Mouse (Mus musculus): ENCODE results near the gene Hoxa4. TPM values are rescaled to one million over a fixed set of nuclear protein-coding genes. Genes with fewer than 3 reads are reported as not detected.

Hoxa4 gene
- polyA plus RNA-seq, 1 experiment from 2014 or later = 1.4 TPM

GRCm38 (mm10) chr6:52217895-52218642 lies 26.5 kb upstream of the Hoxa4 start:
- DNase-seq (ENCODE audit: low spot score) = peak; percentile 71
- Histone ChIP-seq H3K27me3 (ENCODE audit: insufficient read depth, poor library complexity, severe bottlenecking) (peaks cover 100% of the 10 kb centered on the region), H3K4me1 (peaks cover 27% of the 10 kb centered on the region), H3K27ac (no peak overlapping the region), H3K9me3 (no peaks in the 10 kb centered on the region), H3K36me3 (no peaks in the 10 kb centered on the region), H3K4me3 (peak overlapping the region; percentile 42)
- WGBS = 3% methylated on average over 23 of the region's 23 CpGs

DNA sequence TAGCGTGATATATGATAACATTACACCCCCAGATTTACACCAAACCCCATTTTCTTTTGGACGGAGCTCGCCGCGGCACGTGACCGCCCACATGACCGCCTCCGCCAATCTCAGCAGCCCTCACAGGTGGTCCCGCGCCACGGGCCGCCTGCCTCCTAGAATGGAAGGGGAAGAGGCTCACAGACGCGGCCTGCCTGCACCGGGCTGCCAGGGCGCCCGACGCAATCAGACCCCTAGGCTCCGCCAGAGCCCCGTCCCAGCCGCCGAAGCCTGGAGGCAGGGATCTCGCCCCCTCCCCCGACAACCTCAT lies 25.9 kb upstream of the Hoxa4 start:
- Histone ChIP-seq H3K27me3 (ENCODE audit: insufficient read depth, poor library complexity, severe bottlenecking) (peaks cover 100% of the 10 kb centered on the region), H3K4me3 (peak overlapping the region; percentile 42), H3K4me1 (peaks cover 32% of the 10 kb centered on the region), H3K9me3 (no peaks in the 10 kb centered on the region), H3K27ac (no peak overlapping the region), H3K36me3 (no peaks in the 10 kb centered on the region)
- DNase-seq (ENCODE audit: low spot score) = no peak
- 1% methylated on average over 24 of the region's 25 CpGs for WGBS

GRCm38 (mm10) chr6:52216691-52217458 lies 25.3 kb upstream of the Hoxa4 start:
- Histone ChIP-seq H3K4me3 (peak overlapping the region; percentile 42), H3K9me3 (no peaks in the 10 kb centered on the region), H3K27me3 (ENCODE audit: insufficient read depth, poor library complexity, severe bottlenecking) (peaks cover 100% of the 10 kb centered on the region), H3K4me1 (peaks cover 31% of the 10 kb centered on the region), H3K27ac (no peak overlapping the region), H3K36me3 (no peaks in the 10 kb centered on the region)
- DNase-seq (ENCODE audit: low spot score) = peak; percentile 76
- 3% methylated on average over 60 of the region's 60 CpGs for WGBS

DNA sequence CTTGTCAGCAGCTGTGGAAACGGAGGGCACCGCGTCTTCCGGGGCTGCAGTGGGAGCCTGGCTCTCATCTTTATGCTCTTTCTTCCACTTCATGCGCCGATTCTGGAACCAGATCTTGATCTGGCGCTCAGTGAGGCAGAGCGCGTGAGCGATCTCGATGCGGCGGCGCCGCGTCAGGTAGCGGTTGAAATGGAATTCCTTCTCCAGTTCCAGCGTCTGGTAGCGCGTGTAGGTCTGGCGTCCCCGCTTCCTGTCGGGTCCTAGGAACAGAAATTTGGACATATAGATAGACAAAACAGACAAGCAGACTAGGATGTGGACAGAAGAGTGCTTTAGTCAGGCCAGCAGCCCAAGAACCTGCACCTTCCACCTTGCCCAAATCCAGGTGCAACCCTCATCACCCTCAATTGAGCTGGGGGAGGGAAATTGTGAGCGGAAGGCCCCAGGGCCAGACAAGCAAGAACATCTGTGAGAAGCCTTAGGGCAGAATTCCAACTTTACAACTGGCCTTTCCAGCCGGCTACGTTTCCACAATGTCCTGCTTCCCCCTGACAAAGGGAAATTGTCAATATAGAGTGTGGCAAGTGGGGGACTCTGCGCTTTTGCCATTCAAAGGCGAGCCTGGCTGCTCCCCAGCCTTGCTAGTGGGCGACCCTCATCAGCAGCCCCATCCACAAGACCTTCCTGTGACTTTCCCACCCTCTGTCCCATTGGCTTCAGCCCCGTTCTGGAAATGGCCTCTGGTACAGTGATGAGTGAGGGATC lies 24.4 kb upstream of the Hoxa4 start:
- Histone ChIP-seq H3K4me3 (no peak overlapping the region; the same call in 1 of the 2 replicates), H3K27ac (no peak overlapping the region), H3K9me3 (no peaks in the 10 kb centered on the region), H3K36me3 (no peaks in the 10 kb centered on the region), H3K4me1 (peaks cover 31% of the 10 kb centered on the region), H3K27me3 (ENCODE audit: insufficient read depth, poor library complexity, severe bottlenecking) (peaks cover 100% of the 10 kb centered on the region)
- peak; percentile 74 for DNase-seq (ENCODE audit: low spot score)
- WGBS = 2% methylated on average over 30 of the region's 30 CpGs

GRCm38 (mm10) chr6:52215070-52215469 lies 23.5 kb upstream of the Hoxa4 start:
- H3K4me1 ChIP-seq = peaks cover 31% of the 10 kb centered on the region
- DNase-seq (ENCODE audit: low spot score) = peak; percentile 72
- no peaks in the 10 kb centered on the region for H3K36me3 ChIP-seq
- peaks cover 100% of the 10 kb centered on the region for H3K27me3 ChIP-seq (ENCODE audit: insufficient read depth, poor library complexity, severe bottlenecking)
- WGBS = 12% methylated on average over 3 of the region's 3 CpGs
- no peak overlapping the region for H3K27ac ChIP-seq
- no peaks in the 10 kb centered on the region for H3K9me3 ChIP-seq
- no peak overlapping the region for H3K4me3 ChIP-seq

DNA sequence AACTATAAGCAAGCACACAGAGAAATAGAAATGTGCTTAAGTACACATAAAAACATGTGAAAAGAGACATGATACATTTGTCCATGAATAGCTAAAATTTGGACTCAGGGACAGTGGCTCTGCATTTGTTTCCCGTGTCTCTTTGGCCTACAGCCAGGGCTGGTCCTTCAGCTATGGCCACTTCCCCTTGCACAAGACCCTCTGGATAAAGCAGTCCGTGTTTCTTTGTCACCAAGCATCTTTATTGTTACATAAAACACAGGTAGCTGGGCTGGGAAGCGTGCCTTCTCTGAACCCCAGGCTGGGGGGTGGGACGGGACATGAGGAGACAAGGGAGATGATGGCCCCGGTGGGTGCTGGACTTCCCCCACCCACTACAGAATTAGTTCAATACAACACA lies 22.7 kb upstream of the Hoxa4 start:
- Histone ChIP-seq H3K27ac (no peak overlapping the region), H3K36me3 (no peaks in the 10 kb centered on the region), H3K4me3 (no peak overlapping the region), H3K9me3 (no peaks in the 10 kb centered on the region), H3K27me3 (ENCODE audit: insufficient read depth, poor library complexity, severe bottlenecking) (peaks cover 100% of the 10 kb centered on the region), H3K4me1 (peaks cover 31% of the 10 kb centered on the region)
- DNase-seq (ENCODE audit: low spot score) = no peak
- 13% methylated on average over 5 of the region's 5 CpGs for WGBS

DNA sequence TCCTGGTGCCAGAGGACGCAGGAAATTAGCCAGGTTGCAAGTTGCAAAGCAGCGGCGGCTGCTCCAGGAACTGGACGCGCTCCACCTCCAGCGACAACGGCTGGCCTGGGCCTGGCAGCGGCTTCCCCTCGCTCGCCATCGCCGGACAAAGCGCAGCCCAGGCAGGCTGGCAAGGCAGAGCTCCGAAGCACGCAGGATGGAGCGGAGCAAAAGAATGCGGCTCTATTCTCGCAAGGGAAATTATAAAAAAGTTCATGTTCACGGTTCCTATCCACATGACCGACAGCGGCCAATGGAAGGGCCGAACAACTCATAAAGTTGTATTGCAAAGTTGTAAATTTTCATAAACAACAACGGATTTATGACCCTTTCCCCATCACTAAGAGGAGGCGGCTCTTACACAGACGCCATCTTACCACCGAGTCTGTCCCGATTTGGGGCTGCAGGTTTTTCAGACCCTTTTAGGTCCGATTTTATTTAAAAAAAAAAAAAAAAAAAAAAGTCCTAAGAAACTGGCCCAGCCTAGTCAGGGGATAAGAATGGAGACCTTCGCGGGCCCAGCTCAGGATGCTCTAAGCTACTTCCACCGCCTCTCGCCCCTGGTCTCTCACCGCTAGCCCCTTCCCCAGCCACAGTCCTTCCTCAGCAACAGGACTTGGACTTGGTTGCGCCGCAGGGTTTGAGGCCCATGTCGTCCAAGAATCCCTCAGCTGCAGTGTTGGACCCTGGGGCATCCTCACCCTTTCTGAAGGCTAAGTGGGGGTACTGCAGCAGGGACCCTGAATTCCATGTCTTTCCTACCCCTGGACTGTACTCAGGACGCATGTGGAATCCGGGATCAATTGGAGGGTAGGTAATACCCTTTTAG lies 21.8 kb upstream of the Hoxa4 start, which contains the start of the genes Hoxa3 and Gm28308:
TSS of gene Hoxa3 (minus strand) at position 218 of the 868 bp plus-strand sequence.
TSS of gene Gm28308 (minus strand) at position 221 of the 868 bp plus-strand sequence.
- 2% methylated on average over 38 of the region's 38 CpGs for WGBS
- Histone ChIP-seq H3K27ac (no peak within 1 kb of the TSS), H3K9me3 (no peaks in the 10 kb centered on the region), H3K4me3 (peak within 1 kb of the TSS; percentile 45), H3K27me3 (ENCODE audit: insufficient read depth, poor library complexity, severe bottlenecking) (peaks cover 100% of the 10 kb centered on the region), H3K4me1 (peaks cover 37% of the 10 kb centered on the region), H3K36me3 (no peaks in the 10 kb centered on the region)
- DNase-seq (ENCODE audit: low spot score) = peak; percentile 77

GRCm38 (mm10) chr6:52212556-52213118 lies 21.1 kb upstream of the Hoxa4 start:
- H3K27me3 ChIP-seq (ENCODE audit: insufficient read depth, poor library complexity, severe bottlenecking) = peaks cover 100% of the 10 kb centered on the region
- peak overlapping the region; percentile 45 for H3K4me3 ChIP-seq
- under 1% methylated on average over 22 of the region's 22 CpGs for WGBS

GRCm38 (mm10) chr6:52211961-52212360 lies 20.4 kb upstream of the Hoxa4 start:
- WGBS = 3% methylated on average over 13 of the region's 13 CpGs
- H3K27me3 ChIP-seq (ENCODE audit: insufficient read depth, poor library complexity, severe bottlenecking) = peaks cover 100% of the 10 kb centered on the region
- H3K9me3 ChIP-seq = no peaks in the 10 kb centered on the region
- peak overlapping the region; percentile 31; the same call in 1 of the 2 replicates for H3K4me3 ChIP-seq
- no peak overlapping the region for H3K27ac ChIP-seq
- peak; percentile 75 for DNase-seq (ENCODE audit: low spot score)
- peaks cover 34% of the 10 kb centered on the region for H3K4me1 ChIP-seq
- H3K36me3 ChIP-seq = no peaks in the 10 kb centered on the region

More at GRCm38 (mm10) chr6:52212556-52213118, 21.1 kb upstream of the Hoxa4 start:
- no peak overlapping the region for H3K27ac ChIP-seq
- H3K36me3 ChIP-seq = no peaks in the 10 kb centered on the region
- peaks cover 40% of the 10 kb centered on the region for H3K4me1 ChIP-seq
- H3K9me3 ChIP-seq = no peaks in the 10 kb centered on the region
- DNase-seq (ENCODE audit: low spot score) = peak; percentile 77

DNA sequence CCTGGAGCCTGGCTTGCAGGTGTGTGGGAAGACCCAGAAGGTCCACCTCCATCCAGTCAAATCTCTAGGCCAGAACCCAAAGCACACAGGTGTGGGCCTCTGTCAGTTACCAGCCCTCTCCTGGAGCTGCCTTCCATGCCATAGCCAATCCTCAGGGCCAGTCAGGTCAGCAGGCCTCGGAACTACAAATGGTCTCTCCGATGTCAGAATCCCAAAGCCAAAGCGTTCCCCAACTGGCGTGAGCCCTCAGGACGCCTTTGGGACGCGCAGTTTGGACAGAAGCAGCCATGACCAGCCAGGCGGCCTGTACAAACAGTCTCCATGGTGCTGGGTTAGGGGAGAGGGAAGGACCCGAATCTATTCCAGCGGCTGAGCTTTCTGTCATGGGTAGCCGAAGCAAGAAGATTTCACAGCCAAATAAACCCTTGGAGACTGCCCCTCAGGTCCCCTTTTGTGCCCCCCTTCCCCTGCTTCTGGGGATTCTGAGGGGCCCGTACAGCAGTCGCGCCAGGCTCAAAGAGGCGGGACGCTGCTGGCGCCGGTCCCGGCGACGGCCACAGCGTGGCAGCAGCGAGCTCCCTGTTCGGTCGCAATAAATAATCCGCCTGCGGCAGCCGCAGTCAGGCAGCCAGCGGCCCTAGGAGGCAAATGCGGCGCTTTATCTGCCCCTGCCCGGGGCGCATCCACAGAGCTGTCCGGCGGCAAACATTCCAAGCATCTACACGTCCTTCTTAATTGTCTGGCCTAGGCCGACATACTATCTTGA lies 19.8 kb upstream of the Hoxa4 start:
- H3K36me3 ChIP-seq = no peaks in the 10 kb centered on the region
- H3K9me3 ChIP-seq = no peaks in the 10 kb centered on the region
- peaks cover 30% of the 10 kb centered on the region for H3K4me1 ChIP-seq
- H3K27ac ChIP-seq = no peak overlapping the region
- H3K27me3 ChIP-seq (ENCODE audit: insufficient read depth, poor library complexity, severe bottlenecking) = peaks cover 100% of the 10 kb centered on the region
- peak overlapping the region; percentile 31; the same call in 1 of the 2 replicates for H3K4me3 ChIP-seq
- 1% methylated on average over 37 of the region's 37 CpGs for WGBS
- peak; percentile 78 for DNase-seq (ENCODE audit: low spot score)

GRCm38 (mm10) chr6:52209685-52210046 lies 18.1 kb upstream of the Hoxa4 start:
- peaks cover 100% of the 10 kb centered on the region for H3K27me3 ChIP-seq (ENCODE audit: insufficient read depth, poor library complexity, severe bottlenecking)
- no peak for DNase-seq (ENCODE audit: low spot score)
- no peak overlapping the region for H3K27ac ChIP-seq
- H3K4me3 ChIP-seq = no peak overlapping the region
- H3K36me3 ChIP-seq = no peaks in the 10 kb centered on the region
- WGBS = 7% methylated on average over 12 of the region's 12 CpGs
- peaks cover 33% of the 10 kb centered on the region for H3K4me1 ChIP-seq
- no peaks in the 10 kb centered on the region for H3K9me3 ChIP-seq

Measured in heart, embryonic 10.5 days (tissue).